Mouse (Mus musculus) liver, postnatal 0 days (tissue): ENCODE data around the gene Cdkl2.

Source experiments
- CTCF ChIP-seq: sonication (generic); IDR thresholded peaks from 2 replicates; pipeline ENCODE4 v1.5.1; 2016; ENCODE audit warnings: antibody characterized with exemption, low read depth
- EP300 ChIP-seq: IDR thresholded peaks from 2 replicates; pipeline ENCODE4 v1.6.1; 2016; ENCODE audit warnings: antibody characterized with exemption, low read depth, mild to moderate bottlenecking

- TF ChIP-seq CTCF (no peak), EP300 (no peak)
These were observed 41.6 kb upstream of the Cdkl2 start for GRCm38 (mm10) chr5:92085246-92085645.
